Mouse (Mus musculus): Measurements from ENCODE around the gene Vmn2r79. TPM values are rescaled to one million over a fixed set of nuclear protein-coding genes. Genes with fewer than 3 reads are reported as not detected.

Vmn2r79 gene
- not detected in 2 replicates for polyA plus RNA-seq (2012; rRNA removed)

DNA sequence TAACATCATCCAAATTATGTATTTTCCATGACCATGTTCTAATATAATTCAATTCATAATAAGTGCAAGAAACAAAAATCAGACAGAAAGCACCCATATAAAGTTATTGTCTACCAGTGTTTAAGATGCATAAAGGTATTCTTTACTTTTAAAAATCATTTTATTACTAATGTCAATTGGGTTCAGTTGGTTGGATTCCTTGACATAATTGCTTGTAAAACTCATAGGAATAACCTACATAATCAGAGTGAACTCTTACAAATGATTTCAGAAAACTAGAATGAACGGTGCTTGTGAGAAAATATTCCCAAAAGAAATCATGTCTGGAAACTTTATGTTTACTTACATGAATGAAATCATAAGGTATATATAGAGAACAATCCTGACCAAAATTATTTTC lies at the start of gene Vmn2r79:
TSS of gene Vmn2r79 (plus strand) at position 301 of the 400 bp plus-strand sequence.

Other genes with a start within 250 kb of the Vmn2r79 start
- gene Folh1, start 220.2 kb upstream of the Vmn2r79 start, polyA plus RNA-seq (2012; rRNA removed) = 0.09 and 0.44 TPM in 2 replicates
- not detected in 2 replicates for gene Vmn2r77, start 201.1 kb upstream of the Vmn2r79 start, polyA plus RNA-seq (2012; rRNA removed)
- not detected in 2 replicates for gene Vmn2r78, start 81.0 kb upstream of the Vmn2r79 start, polyA plus RNA-seq (2012; rRNA removed)
- 0.67 and 1.6 TPM in 2 replicates for gene Nox4, start 250.0 kb downstream of the Vmn2r79 start, polyA plus RNA-seq (2012; rRNA removed)

All from ovary, adult 2 months (tissue).